Mouse (Mus musculus): ENCODE data around the gene Ppp2r1b.

Gene Ppp2r1b

GRCm38 (mm10) chr9:50911861-50912515 is 66.9 kb downstream of the Ppp2r1b start:
- peak in 1 of 2 experiments; percentile 10 for DNase-seq (ENCODE audit: low spot score in 2 of 2)

DNA sequence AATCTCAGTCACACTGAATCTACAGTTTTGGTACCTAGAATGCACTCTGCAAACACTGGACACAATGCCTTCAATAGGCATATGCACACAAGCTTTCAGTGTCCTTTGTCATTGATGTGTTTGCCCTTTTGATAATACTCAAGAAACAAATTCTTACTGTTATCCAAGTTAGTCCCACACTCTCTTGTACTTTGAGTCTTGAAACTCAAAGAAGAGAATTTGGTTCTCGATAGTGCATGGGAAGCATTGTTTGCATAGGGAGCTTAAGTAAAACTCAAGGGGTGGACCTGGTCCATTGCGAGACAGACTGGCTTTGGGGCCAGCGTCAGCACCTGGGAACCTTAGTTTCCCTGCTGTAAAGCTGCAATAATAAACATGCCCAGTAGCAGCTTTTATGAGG is 73.0 kb downstream of the Ppp2r1b start:
- no peak for DNase-seq (ENCODE audit: low spot score in 2 of 2)

- DNase-seq (ENCODE audit: low spot score in 2 of 2): no peak
Observed at GRCm38 (mm10) chr9:50919554-50919953, 74.5 kb downstream of the Ppp2r1b start.

GRCm38 (mm10) chr9:50920933-50921895 is 76.1 kb downstream of the Ppp2r1b start:
- DNase-seq (ENCODE audit: low spot score in 2 of 2): no peak

DNA sequence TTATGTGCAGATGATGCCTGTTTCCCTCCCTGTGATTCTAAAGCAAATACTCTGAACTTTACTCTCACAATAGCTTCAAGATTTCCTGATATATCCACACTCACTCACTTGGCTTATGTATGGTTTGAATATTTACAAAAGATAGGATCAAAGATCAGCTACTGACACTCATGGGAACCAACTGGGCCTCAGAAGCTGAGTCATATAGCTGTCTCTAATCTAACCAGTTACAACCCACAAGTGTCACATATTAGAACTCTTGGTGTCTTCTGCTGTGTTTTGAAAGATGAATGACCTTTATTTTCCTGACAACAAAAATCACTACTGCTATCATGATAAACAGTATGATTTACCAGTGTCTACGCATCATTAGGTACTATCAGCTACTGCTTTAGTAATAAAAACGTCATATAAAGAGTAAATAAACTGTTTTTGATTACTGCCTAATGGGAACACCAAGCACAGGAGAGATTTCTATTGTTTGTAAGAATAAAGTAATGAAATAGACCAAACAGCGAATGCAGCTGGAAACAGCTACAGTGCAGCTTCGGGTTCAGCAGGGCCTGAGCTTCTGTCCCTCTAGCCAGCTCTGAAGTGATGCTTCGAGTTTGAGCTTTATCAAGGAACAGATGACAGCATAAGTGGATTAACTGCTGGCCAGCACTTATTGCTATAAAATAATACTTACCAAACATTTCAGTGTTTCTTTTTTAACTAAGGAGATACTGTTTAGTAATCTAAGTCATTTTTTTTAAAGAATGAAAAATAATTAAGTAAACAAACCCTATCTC is 77.5 kb downstream of the Ppp2r1b start:
- DNase-seq (ENCODE audit: low spot score in 2 of 2): no peak

GRCm38 (mm10) chr9:50924454-50924853 is 79.4 kb downstream of the Ppp2r1b start:
- no peak for DNase-seq (ENCODE audit: low spot score in 2 of 2)

DNA sequence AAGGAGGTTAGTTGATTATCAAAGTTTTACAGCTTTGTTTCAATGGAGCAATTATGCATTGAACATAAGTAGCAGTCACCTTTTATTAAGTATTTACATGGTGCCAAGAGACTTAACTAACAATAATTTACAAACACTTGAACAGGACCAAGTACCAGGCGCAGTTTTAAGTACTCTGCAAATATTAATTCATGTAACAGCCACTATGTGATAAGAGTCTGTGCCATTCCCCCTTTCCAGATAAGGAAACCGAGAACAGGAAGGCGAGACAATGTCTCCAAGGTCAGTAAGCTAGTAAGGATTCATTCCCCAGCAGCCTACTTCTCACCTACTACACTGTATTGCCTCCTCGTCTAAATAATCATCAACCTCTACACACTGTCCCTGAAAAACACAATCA is 80.7 kb downstream of the Ppp2r1b start:
- DNase-seq (ENCODE audit: low spot score in 2 of 2): no peak

- DNase-seq (ENCODE audit: low spot score in 2 of 2): no peak
Observed at GRCm38 (mm10) chr9:50929986-50930385, 84.9 kb downstream of the Ppp2r1b start.

DNA sequence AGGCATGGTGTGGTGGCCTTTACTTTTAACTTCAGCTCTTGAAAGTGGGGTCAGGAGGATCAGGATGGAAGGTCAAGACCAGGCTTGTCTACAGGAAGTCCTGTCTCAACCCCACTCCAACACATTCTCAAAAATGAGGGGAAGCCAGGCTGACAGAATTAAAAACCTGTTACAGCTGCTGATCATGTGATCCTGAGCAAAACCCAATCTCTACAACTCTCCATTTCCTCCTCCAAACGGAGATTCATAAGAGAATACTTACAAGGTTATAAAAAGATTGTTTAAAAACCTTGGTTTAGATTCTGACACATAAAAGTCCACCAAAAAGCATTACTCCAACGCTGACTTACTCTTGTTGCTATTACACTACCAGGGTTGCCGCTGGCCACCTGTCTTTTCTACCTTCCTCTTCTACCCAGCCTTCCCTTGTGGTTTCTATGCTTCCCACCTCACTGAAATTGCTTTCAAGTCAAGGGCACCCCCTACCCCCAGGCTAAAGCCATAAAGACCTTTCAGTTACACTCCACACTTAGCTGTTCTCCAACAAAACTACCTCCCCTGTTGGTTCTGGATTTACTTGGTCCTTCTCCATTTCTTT is 96.8 kb downstream of the Ppp2r1b start:
- no peak for DNase-seq (ENCODE audit: low spot score in 2 of 2)

DNA sequence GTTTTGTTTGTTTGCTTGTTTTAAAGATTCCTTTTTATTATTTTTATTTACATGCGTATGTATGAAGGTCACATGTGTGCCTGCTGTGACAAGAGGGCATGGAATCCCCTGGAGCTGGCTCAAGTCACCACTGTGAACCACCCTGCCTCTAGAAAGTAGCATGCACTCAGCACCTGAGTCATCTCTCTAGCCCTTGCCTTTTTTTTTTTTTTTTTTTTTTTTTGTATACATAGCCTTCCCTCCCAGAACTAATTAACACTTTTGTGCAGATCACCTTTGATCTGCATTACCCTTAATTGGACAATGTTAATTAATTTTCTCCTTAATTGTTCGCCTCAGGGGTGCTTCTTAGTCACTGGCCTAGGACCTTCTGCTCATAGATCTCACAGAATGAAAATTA is 97.6 kb downstream of the Ppp2r1b start:
- no peak for DNase-seq (ENCODE audit: low spot score in 2 of 2)
